Mouse (Mus musculus) lung, embryonic 16.5 days (tissue): ENCODE data around the gene Gart. TPM values are rescaled to one million over a fixed set of nuclear protein-coding genes. Genes with fewer than 3 reads are reported as not detected.

Source experiments
- ATAC-seq: fragments of 200-750 bp; cut with Nextera tagmentation; 2 replicates; pipeline ENCODE4 v1.8.0; 2017; ENCODE audit warnings: low read depth, mild to moderate bottlenecking, moderate library complexity
- H3K27ac ChIP-seq: fragments of 300-500 bp; sonication (generic); 2 replicates; pipeline ENCODE4 v1.5.1; 2014; ENCODE audit warnings: mild to moderate bottlenecking, control low read depth, low read length
- H3K27me3 ChIP-seq: fragments of 300-500 bp; sonication (generic); 2 replicates; pipeline ENCODE4 v1.6.1; 2014; ENCODE audit warnings: low read depth, low read length, mixed read lengths; ENCODE audit not compliant: control insufficient read depth, insufficient read depth
- H3K36me3 ChIP-seq: fragments of 300-500 bp; sonication (generic); 2 replicates; pipeline ENCODE4 v1.6.1; 2014; ENCODE audit warnings: low read length; ENCODE audit not compliant: control insufficient read depth, insufficient read depth
- H3K4me1 ChIP-seq: fragments of 300-500 bp; sonication (generic); replicated peaks from 2 replicates; pipeline ENCODE4 v1.6.1; 2014; ENCODE audit warnings: low read length, mixed read lengths; ENCODE audit not compliant: control insufficient read depth, insufficient read depth
- H3K4me2 ChIP-seq: fragments of 300-500 bp; sonication (generic); 2 replicates; pipeline ENCODE4 v1.6.1; 2014; ENCODE audit warnings: low read depth, low read length, control low read depth
- H3K4me3 ChIP-seq: fragments of 300-500 bp; sonication (generic); 2 replicates; pipeline ENCODE4 v1.5.1; 2014; ENCODE audit warnings: mild to moderate bottlenecking, low read length, control low read depth
- H3K9ac ChIP-seq: fragments of 300-500 bp; sonication (generic); 2 replicates; pipeline ENCODE4 v1.6.1; 2014; ENCODE audit warnings: low read length, control low read depth
- H3K9me3 ChIP-seq: fragments of 300-500 bp; sonication (generic); 2 replicates; pipeline ENCODE4 v1.6.1; 2016; ENCODE audit warnings: low read length; ENCODE audit not compliant: control insufficient read depth
- WGBS: fragments of 180-500 bp; shearing (Covaris S2); extraction: QIAGEN DNeasy Blood & Tissue Kit; methylation state at CpG from one replicate; pipeline ENCODE4 v1.1.7; 2014; 5-methylcytosine and 5-hydroxymethylcytosine counted together
- polyA plus RNA-seq: library from polyadenylated mRNA; unstranded; fragments of >200 nt; fragmentation: Nextera tagmentation; extraction: Ambion mirVana; gene quantifications from 2 replicates; pipeline ENCODE4 v1.2.1, GENCODE M21; 2015

Gene Gart
- polyA plus RNA-seq, 1 experiment from 2014 or later, result 98.9 TPM

GRCm38 (mm10) chr16:91620991-91621390, 25.8 kb downstream of the Gart start:
- 84% methylated on average over 11 of the region's 11 CpGs for WGBS
- Histone ChIP-seq H3K4me3 (no peak overlapping the region), H3K36me3 (peaks cover 33% of the 10 kb centered on the region), H3K4me2 (no peak overlapping the region), H3K9ac (no peak overlapping the region), H3K27ac (no peak overlapping the region), H3K27me3 (no peaks in the 10 kb centered on the region), H3K9me3 (no peaks in the 10 kb centered on the region), H3K4me1 (no peaks in the 10 kb centered on the region)
- ATAC-seq, result no peak

GRCm38 (mm10) chr16:91620185-91620584, 26.6 kb downstream of the Gart start:
- Histone ChIP-seq H3K4me3 (no peak overlapping the region), H3K9ac (no peak overlapping the region), H3K4me1 (no peaks in the 10 kb centered on the region), H3K9me3 (no peaks in the 10 kb centered on the region), H3K27ac (no peak overlapping the region), H3K36me3 (peaks cover 27% of the 10 kb centered on the region), H3K27me3 (no peaks in the 10 kb centered on the region), H3K4me2 (no peak overlapping the region)
- no peak for ATAC-seq
- 89% methylated on average over 5 of the region's 5 CpGs for WGBS

- Histone ChIP-seq H3K27me3 (no peaks in the 10 kb centered on the region), H3K4me2 (peak within 1 kb of the TSS; percentile 86), H3K4me3 (peak within 1 kb of the TSS; percentile 68), H3K9me3 (no peaks in the 10 kb centered on the region), H3K9ac (peak within 1 kb of the TSS; percentile 74), H3K36me3 (peaks cover 16% of the 10 kb centered on the region), H3K4me1 (no peaks in the 10 kb centered on the region), H3K27ac (no peak within 1 kb of the TSS)
- 10% methylated on average over 39 of the region's 39 CpGs for WGBS
- ATAC-seq, result peak; percentile 91
Observed at GRCm38 (mm10) chr16:91618511-91619501, 27.9 kb downstream of the Gart start, which contains the start of gene Dnajc28. TSS of gene Dnajc28 (minus strand) at chr16:91619026.

- H3K9ac ChIP-seq, result no peak overlapping the region
- no peak overlapping the region for H3K4me3 ChIP-seq
- WGBS, result 80% methylated on average over 6 of the region's 6 CpGs
- no peaks in the 10 kb centered on the region for H3K9me3 ChIP-seq
- H3K27me3 ChIP-seq, result no peaks in the 10 kb centered on the region
- H3K36me3 ChIP-seq, result no peaks in the 10 kb centered on the region
- H3K4me2 ChIP-seq, result no peak overlapping the region
- no peaks in the 10 kb centered on the region for H3K4me1 ChIP-seq
- no peak overlapping the region for H3K27ac ChIP-seq
- ATAC-seq, result no peak
Observed at GRCm38 (mm10) chr16:91614552-91614951, 32.2 kb downstream of the Gart start.

GRCm38 (mm10) chr16:91612525-91612924, 34.2 kb downstream of the Gart start:
- H3K4me1 ChIP-seq, result no peaks in the 10 kb centered on the region
- ATAC-seq, result no peak
- no peak overlapping the region for H3K27ac ChIP-seq
- no peak overlapping the region for H3K4me2 ChIP-seq
- 62% methylated on average over 5 of the region's 5 CpGs for WGBS
- H3K9ac ChIP-seq, result no peak overlapping the region
- H3K4me3 ChIP-seq, result no peak overlapping the region
- no peaks in the 10 kb centered on the region for H3K9me3 ChIP-seq
- H3K36me3 ChIP-seq, result no peaks in the 10 kb centered on the region
- no peaks in the 10 kb centered on the region for H3K27me3 ChIP-seq

GRCm38 (mm10) chr16:91611248-91611647, 35.5 kb downstream of the Gart start:
- no peak overlapping the region for H3K27ac ChIP-seq
- no peak overlapping the region for H3K4me2 ChIP-seq
- no peak for ATAC-seq
- H3K4me3 ChIP-seq, result no peak overlapping the region
- no peak overlapping the region for H3K9ac ChIP-seq
- no peaks in the 10 kb centered on the region for H3K27me3 ChIP-seq
- H3K4me1 ChIP-seq, result no peaks in the 10 kb centered on the region
- WGBS, result 63% methylated on average over 11 of the region's 11 CpGs
- H3K9me3 ChIP-seq, result no peaks in the 10 kb centered on the region
- H3K36me3 ChIP-seq, result no peaks in the 10 kb centered on the region

GRCm38 (mm10) chr16:91609501-91610245, 37.1 kb downstream of the Gart start:
- H3K27me3 ChIP-seq, result no peaks in the 10 kb centered on the region
- ATAC-seq, result 0 out of 2 replicates have a peak, but pooled peaks have one; percentile 36
- H3K4me2 ChIP-seq, result no peak overlapping the region
- no peak overlapping the region for H3K27ac ChIP-seq
- 53% methylated on average over 9 of the region's 9 CpGs for WGBS
- no peak overlapping the region for H3K9ac ChIP-seq
- no peak overlapping the region for H3K4me3 ChIP-seq
- H3K36me3 ChIP-seq, result no peaks in the 10 kb centered on the region
- no peaks in the 10 kb centered on the region for H3K9me3 ChIP-seq
- H3K4me1 ChIP-seq, result no peaks in the 10 kb centered on the region

- WGBS, result 81% methylated on average over 8 of the region's 8 CpGs
- no peak overlapping the region for H3K4me3 ChIP-seq
- H3K36me3 ChIP-seq, result no peaks in the 10 kb centered on the region
- H3K4me2 ChIP-seq, result no peak overlapping the region
- no peaks in the 10 kb centered on the region for H3K27me3 ChIP-seq
- no peak overlapping the region for H3K27ac ChIP-seq
- no peaks in the 10 kb centered on the region for H3K4me1 ChIP-seq
- no peak for ATAC-seq
- no peak overlapping the region for H3K9ac ChIP-seq
- H3K9me3 ChIP-seq, result no peaks in the 10 kb centered on the region
Observed at GRCm38 (mm10) chr16:91606958-91607357, 39.8 kb downstream of the Gart start.

- Histone ChIP-seq H3K4me2 (no peak overlapping the region), H3K27me3 (no peaks in the 10 kb centered on the region), H3K9ac (no peak overlapping the region), H3K36me3 (no peaks in the 10 kb centered on the region), H3K9me3 (no peaks in the 10 kb centered on the region), H3K4me3 (no peak overlapping the region), H3K27ac (no peak overlapping the region), H3K4me1 (no peaks in the 10 kb centered on the region)
- 76% methylated on average over 6 of the region's 6 CpGs for WGBS
- no peak for ATAC-seq
Observed at GRCm38 (mm10) chr16:91605156-91605555, 41.6 kb downstream of the Gart start.
